Mouse (Mus musculus): ENCODE results near the gene Dhx36. TPM values are rescaled to one million over a fixed set of nuclear protein-coding genes. Genes with fewer than 3 reads are reported as not detected.
A peak's percentile ranks its signal among the peaks of the same experiment; 100 is the strongest.

Dhx36 gene
- total RNA-seq (2014; fragmentation: Nextera tagmentation) (80.9 and 85.1 TPM in 2 replicates), total RNA-seq (2017) (85.0 and 86.1 TPM in 2 replicates), polyA plus RNA-seq (2012) (8.7 and 12.4 TPM in 2 replicates)

DNA sequence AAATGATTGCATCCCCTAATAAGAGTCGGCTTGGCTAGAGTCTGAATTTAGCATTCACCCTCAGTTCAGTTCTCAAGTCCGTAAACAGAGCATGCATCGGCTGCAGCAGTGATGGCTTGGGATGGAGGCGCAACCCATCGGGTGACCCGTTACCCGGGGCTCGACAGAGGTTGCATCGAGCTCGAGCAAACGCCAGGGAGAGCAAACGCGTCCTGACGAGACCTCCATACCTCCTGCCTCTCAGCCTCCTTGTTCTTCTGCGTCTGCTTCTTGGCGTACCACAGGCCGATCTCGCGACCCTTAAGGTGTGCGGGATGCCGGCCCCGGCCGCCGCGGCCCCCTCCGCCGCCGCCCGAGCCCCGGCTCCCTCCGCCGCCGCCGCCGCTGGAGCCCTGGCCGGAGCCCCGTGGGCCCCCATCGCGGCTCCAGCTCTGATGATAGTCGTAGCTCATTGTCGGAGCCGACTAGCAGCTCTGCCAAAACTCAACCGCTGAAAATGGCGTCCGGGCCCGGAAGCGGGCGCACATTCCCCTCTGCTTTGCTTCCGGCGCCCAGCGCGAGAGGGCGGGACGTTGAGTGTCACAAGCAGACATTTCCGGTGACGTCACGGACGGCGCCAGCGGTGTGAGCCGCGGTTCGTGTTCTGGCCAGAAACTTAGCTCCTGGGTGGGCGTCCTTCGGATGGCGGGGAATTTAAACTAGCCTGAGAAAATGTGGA, at the start of gene Dhx36:
Dhx36 (minus strand) TSS at position 517 of the 718 bp plus-strand sequence.
- TF ChIP-seq TAL1 (conservative IDR thresholded peaks at IDR 0.05; ENCODE audit: low read depth, low read length) = no peak
- TF ChIP-seq GATA2 (IDR thresholded peaks at IDR 0.05; ENCODE audit: borderline replicate concordance, low read depth, low read length) = no peak
- no peak for TF ChIP-seq GATA1 (IDR thresholded peaks at IDR 0.05; ENCODE audit: borderline replicate concordance, low read length)
- no peak for TF ChIP-seq POLR2AphosphoS5 (IDR thresholded peaks at IDR 0.05; ENCODE audit: insufficient replicate concordance, low read depth, low read length)
- TF ChIP-seq CTCF (IDR thresholded peaks at IDR 0.05; ENCODE audit: low read depth, low read length) = no peak
- H3K36me3 ChIP-seq (replicated peaks) = peaks cover 5% of the 10 kb centered on the region
- H3K4me1 ChIP-seq (ENCODE audit: insufficient read depth, low read depth, low read length) = peaks cover 15% of the 10 kb centered on the region
- no peaks in the 10 kb centered on the region for H3K9me3 ChIP-seq (replicated peaks)
- no peaks in the 10 kb centered on the region for H3K27me3 ChIP-seq (ENCODE audit: insufficient read depth, low read length)
- ATAC-seq (ENCODE audit: extremely low read depth, insufficient number of reproducible peaks, low FRiP score, poor library complexity, severe bottlenecking) (peak; percentile 98), DNase-seq (ENCODE audit: low spot score) (peak; percentile 64)
- peak within 1 kb of the TSS; percentile 97 for H3K4me3 ChIP-seq (ENCODE audit: low read depth, low read length)

DNA sequence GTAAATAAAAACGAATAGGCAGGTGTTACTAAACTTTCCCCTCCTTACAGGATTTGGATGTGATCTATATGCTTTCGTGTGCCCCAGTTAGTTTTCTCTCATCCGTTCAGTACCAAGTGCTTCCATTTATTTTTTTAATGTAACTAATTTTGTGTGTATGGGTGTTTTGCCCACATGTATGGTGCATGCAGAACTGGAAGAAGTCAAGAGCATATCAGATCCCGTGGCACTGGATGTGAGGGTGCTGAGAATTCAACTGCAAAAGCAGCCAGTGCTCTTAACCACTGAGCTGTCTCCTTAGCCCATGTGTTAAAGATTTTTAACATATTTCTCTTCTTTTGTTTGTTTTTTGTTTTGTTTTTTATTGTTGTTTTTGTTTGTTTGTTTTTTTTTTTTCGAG, 20.8 kb upstream of the Dhx36 start:
- TF ChIP-seq GATA1 (IDR thresholded peaks at IDR 0.05; ENCODE audit: borderline replicate concordance, low read length) (no peak), GATA2 (IDR thresholded peaks at IDR 0.05; ENCODE audit: borderline replicate concordance, low read depth, low read length) (no peak), CTCF (IDR thresholded peaks at IDR 0.05; ENCODE audit: low read depth, low read length) (no peak), TAL1 (conservative IDR thresholded peaks at IDR 0.05; ENCODE audit: low read depth, low read length) (no peak), POLR2AphosphoS5 (IDR thresholded peaks at IDR 0.05; ENCODE audit: insufficient replicate concordance, low read depth, low read length) (no peak)
- Histone ChIP-seq H3K9me3 (replicated peaks) (no peaks in the 10 kb centered on the region), H3K4me3 (ENCODE audit: low read depth, low read length) (no peak overlapping the region), H3K4me1 (ENCODE audit: insufficient read depth, low read depth, low read length) (no peaks in the 10 kb centered on the region), H3K36me3 (replicated peaks) (no peaks in the 10 kb centered on the region), H3K27me3 (ENCODE audit: insufficient read depth, low read length) (no peaks in the 10 kb centered on the region)
- no peak for DNase-seq (ENCODE audit: low spot score)
- no peak for ATAC-seq (ENCODE audit: extremely low read depth, insufficient number of reproducible peaks, low FRiP score, poor library complexity, severe bottlenecking)

DNA sequence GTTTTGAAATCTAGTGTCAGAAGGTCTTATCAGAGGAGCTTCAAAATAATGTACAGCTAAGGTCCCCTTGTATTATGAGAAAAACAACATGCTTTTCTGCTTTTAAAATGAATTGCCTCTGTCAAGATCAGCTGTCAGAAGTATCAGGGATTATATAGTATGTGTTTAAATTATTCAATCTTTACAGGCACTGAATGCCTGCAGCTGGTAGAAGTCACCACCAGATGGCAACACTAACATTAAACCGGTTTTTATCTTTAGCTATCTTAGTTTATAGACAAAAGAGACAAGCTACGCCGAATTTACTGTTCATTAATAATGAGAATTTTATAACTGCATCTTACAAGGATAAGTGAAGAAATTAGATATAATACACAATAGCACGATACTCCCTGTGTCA, 20.4 kb upstream of the Dhx36 start:
- H3K4me3 ChIP-seq (ENCODE audit: low read depth, low read length) = no peak overlapping the region
- H3K36me3 ChIP-seq (replicated peaks) = no peaks in the 10 kb centered on the region
- DNase-seq (ENCODE audit: low spot score) = no peak
- no peak for TF ChIP-seq GATA2 (IDR thresholded peaks at IDR 0.05; ENCODE audit: borderline replicate concordance, low read depth, low read length)
- no peak for TF ChIP-seq POLR2AphosphoS5 (IDR thresholded peaks at IDR 0.05; ENCODE audit: insufficient replicate concordance, low read depth, low read length)
- no peak for TF ChIP-seq GATA1 (IDR thresholded peaks at IDR 0.05; ENCODE audit: borderline replicate concordance, low read length)
- TF ChIP-seq TAL1 (conservative IDR thresholded peaks at IDR 0.05; ENCODE audit: low read depth, low read length) = no peak
- no peak for TF ChIP-seq CTCF (IDR thresholded peaks at IDR 0.05; ENCODE audit: low read depth, low read length)
- no peak for ATAC-seq (ENCODE audit: extremely low read depth, insufficient number of reproducible peaks, low FRiP score, poor library complexity, severe bottlenecking)
- H3K9me3 ChIP-seq (replicated peaks) = no peaks in the 10 kb centered on the region
- H3K27me3 ChIP-seq (ENCODE audit: insufficient read depth, low read length) = no peaks in the 10 kb centered on the region
- no peaks in the 10 kb centered on the region for H3K4me1 ChIP-seq (ENCODE audit: insufficient read depth, low read depth, low read length)

DNA sequence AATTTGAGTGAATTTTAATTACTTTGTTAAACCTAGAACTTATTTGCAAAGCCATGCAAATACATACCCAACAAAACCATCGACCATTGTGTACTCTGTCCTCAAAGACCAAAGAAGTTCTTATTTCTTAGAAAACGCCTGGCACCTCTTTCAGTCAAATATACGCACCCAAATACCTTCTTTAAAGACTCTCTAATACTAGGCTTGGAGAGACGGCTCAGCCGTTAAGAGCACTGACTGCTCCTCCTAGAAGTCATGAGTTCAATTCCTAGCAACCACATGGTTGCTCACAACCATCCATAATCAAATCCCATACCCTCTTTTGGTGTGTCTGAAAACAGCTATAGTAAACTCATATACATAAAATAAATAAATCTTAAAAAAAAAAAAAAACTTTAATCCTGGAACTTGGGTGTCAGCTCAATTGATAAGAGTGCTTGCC, 423 bp upstream of the Dhx36 start:
- no peak for TF ChIP-seq TAL1 (conservative IDR thresholded peaks at IDR 0.05; ENCODE audit: low read depth, low read length)
- TF ChIP-seq CTCF (IDR thresholded peaks at IDR 0.05; ENCODE audit: low read depth, low read length) = no peak
- H3K9me3 ChIP-seq (replicated peaks) = no peaks in the 10 kb centered on the region
- DNase-seq (ENCODE audit: low spot score) (no peak), ATAC-seq (ENCODE audit: extremely low read depth, insufficient number of reproducible peaks, low FRiP score, poor library complexity, severe bottlenecking) (no peak)
- H3K4me3 ChIP-seq (ENCODE audit: low read depth, low read length) = peak overlapping the region; percentile 97
- H3K27me3 ChIP-seq (ENCODE audit: insufficient read depth, low read length) = no peaks in the 10 kb centered on the region
- H3K4me1 ChIP-seq (ENCODE audit: insufficient read depth, low read depth, low read length) = peaks cover 15% of the 10 kb centered on the region
- H3K36me3 ChIP-seq (replicated peaks) = peaks cover under 1% of the 10 kb centered on the region

DNA sequence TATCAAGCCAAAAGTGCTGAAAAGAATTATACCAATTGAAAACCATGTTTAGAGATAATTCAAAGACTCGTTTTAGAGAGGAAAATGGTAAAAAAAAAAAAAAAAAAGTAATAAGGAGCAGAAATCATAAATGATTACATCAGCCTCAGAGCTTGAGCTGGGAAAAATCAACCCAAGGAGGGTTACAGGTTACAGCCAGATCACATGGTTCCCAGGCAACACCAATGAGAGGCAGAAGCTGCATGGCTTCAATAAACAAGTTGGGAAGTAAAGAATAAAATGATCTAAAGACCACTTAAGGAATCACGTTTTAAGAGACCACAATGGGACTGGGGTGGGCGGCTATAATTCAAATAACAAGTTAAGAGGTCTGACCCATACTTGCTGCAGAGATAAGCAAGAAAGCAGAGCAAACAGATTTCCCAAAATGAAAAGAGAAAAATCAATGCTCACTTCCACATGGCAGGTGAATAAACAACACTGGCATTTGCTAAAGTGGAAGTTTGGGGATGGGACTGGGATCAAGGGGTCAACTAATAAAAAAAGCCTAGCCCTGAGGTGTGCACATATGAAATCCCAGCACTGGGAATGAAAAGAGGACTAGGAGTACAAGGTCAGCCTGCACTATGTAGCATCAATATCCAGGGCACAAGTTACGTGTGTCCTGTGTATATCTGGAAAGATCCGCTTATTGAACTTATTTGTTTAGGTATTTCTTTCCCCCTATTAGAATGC, 1.5 kb downstream of the Dhx36 start:
- no peak for DNase-seq (ENCODE audit: low spot score)
- no peak for TF ChIP-seq TAL1 (conservative IDR thresholded peaks at IDR 0.05; ENCODE audit: low read depth, low read length)
- Histone ChIP-seq H3K9me3 (replicated peaks) (no peaks in the 10 kb centered on the region), H3K36me3 (replicated peaks) (peaks cover 15% of the 10 kb centered on the region), H3K4me3 (ENCODE audit: low read depth, low read length) (peak overlapping the region; percentile 97), H3K27me3 (ENCODE audit: insufficient read depth, low read length) (no peaks in the 10 kb centered on the region), H3K4me1 (ENCODE audit: insufficient read depth, low read depth, low read length) (peaks cover 15% of the 10 kb centered on the region)
- no peak for ATAC-seq (ENCODE audit: extremely low read depth, insufficient number of reproducible peaks, low FRiP score, poor library complexity, severe bottlenecking)

DNA sequence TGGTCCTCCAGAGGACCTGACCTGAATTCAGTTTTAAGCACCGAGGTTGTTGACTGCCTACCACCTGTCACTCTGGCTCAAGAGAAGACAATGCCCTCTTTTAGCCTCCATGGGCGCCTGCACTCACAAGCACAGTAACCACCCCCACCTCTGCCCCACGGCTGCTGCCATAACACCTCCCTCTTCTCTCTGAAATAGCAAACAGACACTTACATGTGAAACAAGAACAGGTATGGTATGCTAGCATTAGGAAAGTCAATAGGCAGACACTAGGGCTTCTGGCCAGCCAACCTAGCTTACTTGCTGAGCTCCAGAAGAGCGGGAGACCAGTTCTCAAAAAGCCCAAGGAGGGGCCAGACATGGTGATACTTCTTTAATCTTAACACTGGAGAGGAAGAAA, 7.5 kb downstream of the Dhx36 start:
- DNase-seq (ENCODE audit: low spot score) (no peak), ATAC-seq (ENCODE audit: extremely low read depth, insufficient number of reproducible peaks, low FRiP score, poor library complexity, severe bottlenecking) (no peak)
- H3K27me3 ChIP-seq (ENCODE audit: insufficient read depth, low read length) = no peaks in the 10 kb centered on the region
- no peaks in the 10 kb centered on the region for H3K4me1 ChIP-seq (ENCODE audit: insufficient read depth, low read depth, low read length)
- H3K4me3 ChIP-seq (ENCODE audit: low read depth, low read length) = no peak overlapping the region
- H3K36me3 ChIP-seq (replicated peaks) = peaks cover 56% of the 10 kb centered on the region
- TF ChIP-seq POLR2AphosphoS5 (IDR thresholded peaks at IDR 0.05; ENCODE audit: insufficient replicate concordance, low read depth, low read length) (no peak), GATA1 (IDR thresholded peaks at IDR 0.05; ENCODE audit: borderline replicate concordance, low read length) (no peak), CTCF (IDR thresholded peaks at IDR 0.05; ENCODE audit: low read depth, low read length) (no peak), TAL1 (conservative IDR thresholded peaks at IDR 0.05; ENCODE audit: low read depth, low read length) (no peak), GATA2 (IDR thresholded peaks at IDR 0.05; ENCODE audit: borderline replicate concordance, low read depth, low read length) (no peak)
- no peaks in the 10 kb centered on the region for H3K9me3 ChIP-seq (replicated peaks)

All from G1E (cell line).